Mouse (Mus musculus): ENCODE measurements around the gene Nek9.

The Nek9 gene

DNA sequence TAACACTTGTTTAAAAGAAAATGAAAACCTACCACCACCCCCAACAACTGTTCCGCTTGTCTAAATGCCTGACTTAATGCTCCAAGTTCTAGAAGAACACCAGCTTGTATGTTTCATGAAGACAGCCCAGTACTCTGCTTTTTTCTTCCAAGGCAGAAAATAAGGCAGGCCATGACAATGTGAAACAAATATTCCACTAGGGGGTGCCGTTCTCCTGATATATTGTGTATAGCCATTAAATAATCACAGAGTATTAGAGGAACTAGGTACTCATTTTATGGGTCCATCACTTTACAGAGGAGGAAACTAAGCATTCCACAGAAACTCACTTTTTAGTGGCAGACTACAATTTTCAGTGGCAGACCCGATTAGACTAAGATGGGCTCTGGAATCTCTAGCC is 7.2 kb upstream of the Nek9 start:
- DNase-seq = peak in 1 of 2 experiments; percentile 18

DNA sequence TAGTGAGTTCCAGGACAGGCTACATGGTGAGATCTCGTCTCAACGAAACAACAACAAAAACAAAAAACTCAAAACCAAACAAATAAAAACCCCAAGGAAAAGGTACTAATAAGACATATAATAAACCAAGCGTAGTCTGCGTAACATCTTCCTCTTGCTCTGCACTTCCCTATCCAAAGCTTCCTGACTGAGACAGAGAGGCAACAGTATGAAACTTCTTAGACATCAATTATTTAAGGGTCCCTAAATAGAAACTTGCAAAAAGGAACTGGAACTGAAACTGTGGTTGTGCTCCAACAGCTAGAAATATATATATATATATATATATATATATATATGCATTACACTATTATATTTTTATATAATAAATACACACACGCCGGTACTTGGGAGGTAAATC is 6.4 kb upstream of the Nek9 start:
- no peak for DNase-seq

DNA sequence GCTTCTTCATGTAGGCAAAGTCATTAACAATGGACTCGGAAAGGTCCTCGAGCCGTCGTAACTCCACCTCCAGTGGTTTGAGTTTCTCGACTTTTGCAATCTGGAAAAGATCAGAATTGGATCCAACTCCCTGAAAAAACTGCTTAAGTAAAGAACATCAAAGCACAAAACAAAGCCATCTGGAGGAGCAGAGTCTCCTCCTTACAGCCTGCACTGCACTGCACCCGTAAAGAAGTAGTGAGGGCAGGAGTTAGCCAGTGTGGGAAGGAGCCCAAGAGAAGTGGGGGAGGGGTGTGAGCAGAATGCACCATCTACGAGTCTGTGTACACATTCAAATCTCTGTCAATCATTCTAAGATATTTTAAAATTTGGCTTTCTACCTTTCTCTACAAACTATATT is 5.1 kb upstream of the Nek9 start:
- DNase-seq = no peak

DNA sequence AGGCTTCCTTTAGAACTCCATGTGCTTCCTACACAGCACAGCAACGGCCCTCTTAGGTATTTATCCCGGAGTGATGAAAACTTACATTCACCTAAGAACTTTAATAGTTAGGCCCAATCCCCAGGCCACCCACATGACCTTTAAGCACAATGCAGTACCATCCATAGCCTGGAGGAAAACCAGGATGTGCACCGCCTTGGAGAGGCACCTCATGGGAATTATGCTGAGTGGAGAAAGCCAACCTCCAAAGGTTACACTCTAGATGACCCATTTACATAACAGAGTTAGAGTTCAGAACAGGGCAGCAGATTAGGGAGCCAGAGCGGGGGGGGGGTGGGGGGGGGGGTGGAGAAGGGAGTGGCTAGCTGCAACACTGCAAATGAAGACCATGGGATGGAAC is 3.1 kb upstream of the Nek9 start:
- DNase-seq = no peak

DNA sequence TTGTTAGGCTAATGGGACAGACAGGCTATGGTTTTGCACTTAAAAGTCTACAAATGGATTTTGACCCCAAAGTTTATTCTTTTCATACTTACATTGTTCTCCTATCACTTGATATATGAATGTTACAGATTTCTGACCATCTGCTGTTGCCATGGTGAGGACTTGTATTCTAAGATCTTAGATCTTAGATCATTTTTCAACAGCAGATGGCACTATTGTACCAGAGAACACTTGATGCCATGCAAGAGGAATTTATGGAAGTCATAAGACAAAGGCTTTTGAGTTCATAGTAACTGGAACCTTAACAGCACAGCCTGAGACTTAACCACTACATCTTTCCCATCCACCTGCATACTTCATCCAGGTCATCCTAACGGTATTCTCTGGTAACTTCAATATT is 2.0 kb upstream of the Nek9 start:
- DNase-seq = no peak

DNA sequence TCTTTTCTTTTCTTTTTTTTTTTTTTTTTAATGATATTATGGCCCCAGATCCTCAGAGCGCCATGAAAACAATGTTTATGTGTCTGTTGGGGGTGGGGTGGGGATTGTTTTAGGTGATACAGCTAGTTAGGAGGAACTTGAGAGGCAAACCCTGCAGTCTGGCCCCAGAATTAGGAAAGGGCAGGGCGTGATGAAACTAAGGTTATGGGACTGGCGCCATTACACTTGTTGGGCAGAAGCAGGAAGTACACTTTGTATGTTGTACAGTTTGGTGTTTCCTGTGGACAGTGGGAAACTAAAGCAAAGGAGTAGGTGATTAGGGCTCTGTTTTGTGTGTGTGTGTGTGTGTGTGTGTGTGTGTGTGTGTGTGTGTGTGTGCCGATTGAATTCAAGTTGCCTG is 785 bp upstream of the Nek9 start:
- no peak for DNase-seq

DNA sequence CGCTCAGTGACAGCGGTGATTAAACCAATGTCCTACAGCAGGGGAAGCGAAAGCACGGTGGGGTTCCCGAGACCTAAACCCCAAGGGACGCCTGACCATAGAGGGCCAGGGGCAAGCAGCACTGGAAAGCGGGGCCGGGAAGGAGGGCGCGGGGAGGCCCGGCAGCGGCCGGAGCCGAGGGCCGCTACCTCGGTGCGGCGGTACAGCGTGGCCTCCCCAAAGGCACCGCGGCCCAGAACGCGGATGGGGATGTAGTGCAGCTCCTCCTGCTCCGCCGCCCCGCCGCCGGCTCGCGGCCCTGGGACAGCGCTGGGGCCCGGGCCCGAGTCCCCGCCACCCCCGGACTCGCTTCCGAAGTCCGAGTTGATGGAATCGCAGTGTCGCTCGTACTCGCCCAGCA is 347 bp downstream of the Nek9 start:
- no peak for DNase-seq

DNA sequence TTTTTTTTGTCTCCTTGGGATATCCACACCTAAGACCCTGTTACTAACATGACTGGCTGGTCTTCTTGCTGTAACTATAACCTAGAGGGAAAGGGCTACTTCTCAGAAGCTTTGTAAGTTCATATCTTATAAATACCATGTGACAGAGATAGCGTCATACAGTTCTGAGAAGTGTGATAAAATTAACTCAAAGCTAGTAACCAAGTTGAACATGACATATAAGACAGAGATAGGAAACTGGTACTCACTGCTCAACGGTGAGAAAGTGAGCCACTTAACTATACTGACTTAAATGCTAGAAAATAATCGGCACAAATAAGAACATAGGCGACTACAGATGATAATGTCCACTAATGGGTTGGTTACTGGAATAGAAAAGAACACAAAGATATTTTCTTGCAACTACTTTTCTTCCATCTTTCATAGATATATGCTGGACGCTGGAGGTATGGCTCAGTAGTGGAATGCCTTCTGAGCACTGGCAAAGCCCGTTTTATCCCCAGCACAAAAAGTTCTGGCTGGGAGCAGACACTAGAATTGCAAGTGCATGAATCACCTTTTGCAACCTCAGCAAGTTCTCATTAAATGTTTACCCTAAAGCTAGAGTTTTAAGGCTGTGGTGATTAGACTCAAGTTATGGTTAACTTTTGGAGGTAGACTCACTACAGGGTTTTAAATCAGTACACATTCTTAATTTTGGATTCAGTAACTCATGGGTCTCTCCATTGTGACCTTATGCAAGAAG is 1.4 kb downstream of the Nek9 start:
- no peak for DNase-seq

DNA sequence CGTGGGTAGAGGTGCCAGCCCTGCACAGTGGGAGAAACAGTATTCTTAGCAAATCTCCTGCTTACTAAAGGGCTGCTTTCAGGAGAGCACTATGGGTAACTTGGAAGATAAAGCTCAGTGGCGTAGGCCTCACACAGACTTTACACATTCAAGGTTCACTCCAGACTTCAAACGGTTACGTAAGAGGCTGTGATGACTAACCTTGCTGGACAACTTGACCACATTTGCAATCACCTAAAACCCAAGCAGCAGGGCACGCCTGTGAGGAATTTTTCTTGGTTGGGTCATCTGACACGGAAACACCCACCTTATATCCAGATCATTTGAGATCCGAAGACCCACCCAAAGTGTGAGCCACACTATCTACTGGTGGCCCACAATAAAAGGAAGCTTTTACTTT is 9.0 kb downstream of the Nek9 start:
- DNase-seq = no peak

DNA sequence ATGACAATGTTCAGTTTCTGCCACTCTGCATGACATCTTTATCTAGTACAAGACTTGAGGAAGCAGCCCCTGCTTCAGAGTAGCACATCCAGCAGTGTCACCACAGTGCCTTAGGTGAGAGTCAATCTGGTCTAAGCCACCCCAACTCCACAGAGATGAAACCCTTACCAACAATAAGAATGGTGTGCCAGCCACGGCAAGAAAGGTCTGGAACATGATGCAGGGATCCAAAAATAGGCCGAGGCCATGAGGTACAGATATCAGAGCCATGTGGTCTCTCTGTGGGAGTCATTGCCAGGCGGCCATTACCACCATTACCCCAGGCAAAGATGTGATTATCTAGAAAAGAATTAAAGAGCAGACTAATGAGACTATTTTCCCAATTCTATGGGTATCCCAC is 30.5 kb downstream of the Nek9 start:
- DNase-seq = no peak

DNA sequence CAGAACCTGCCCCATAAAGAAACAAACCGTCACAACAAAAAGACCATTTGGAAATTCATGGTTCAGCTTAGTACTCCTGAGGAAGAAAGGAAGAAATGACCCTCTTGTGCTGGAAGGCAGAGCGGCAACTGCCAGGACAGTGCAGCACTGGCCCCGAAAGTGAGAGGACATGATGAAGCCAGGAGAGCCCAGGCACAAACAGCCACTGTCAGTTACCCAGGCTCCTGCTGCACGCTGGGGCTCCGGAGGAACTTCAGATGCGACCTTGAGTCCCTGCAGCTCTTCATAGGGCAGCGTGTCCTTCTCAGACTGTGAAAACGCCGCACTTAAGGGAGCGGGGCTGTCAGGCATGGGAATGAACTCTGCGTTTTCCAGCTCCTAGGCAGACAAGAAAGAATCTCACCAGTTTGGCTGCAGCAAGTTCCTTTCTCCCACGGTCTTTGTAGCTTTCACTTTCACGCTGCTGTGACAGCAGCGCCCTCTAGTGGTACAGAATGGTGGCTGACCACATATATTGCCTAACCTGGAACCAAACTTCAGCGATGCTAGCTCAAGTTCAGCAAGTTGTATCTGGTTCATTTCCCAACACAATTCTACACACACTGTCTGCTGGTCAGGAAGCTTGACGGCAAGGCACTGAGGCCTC is 33.8 kb downstream of the Nek9 start:
- peak; percentile 75 to 77 for DNase-seq

DNA sequence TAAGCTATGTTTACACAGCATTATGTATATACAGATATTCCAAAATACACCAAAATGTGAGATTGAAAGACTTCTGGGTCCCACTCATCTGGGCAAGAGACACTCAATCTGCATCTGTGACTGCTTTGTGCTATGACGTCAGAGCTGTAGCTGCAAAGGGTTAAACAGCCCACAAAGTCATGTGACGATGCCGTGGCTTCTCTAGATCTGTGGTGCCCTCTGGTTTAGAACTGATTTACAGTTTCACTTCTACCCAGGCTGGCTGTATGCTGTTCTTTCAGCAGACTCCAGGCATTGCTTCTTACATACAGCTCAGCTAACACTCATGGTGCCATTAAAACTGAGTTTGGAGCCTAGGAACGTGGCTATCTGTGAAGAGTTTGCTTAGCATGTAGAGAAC is 34.4 kb downstream of the Nek9 start:
- DNase-seq = peak in 1 of 2 experiments; percentile 24

DNA sequence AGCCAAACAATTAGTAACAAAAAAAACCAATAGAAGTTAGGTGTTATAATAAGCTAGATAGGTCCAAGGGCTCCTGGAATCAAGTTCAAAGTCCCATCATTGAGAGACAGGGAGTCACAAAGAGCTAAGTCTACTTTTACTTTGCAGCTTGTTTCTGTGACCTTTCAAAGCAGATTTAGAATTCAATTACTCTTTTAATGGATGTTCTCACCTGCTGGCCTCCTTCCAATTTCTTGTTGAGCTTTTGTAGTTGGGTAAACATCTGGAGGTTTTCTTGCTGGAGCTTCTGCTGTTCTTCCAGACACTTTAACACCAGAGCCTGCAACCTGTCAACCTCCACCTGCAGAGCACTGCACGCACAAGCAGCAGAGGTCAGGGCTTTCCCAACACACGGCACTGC is 35.9 kb downstream of the Nek9 start:
- DNase-seq = no peak

DNA sequence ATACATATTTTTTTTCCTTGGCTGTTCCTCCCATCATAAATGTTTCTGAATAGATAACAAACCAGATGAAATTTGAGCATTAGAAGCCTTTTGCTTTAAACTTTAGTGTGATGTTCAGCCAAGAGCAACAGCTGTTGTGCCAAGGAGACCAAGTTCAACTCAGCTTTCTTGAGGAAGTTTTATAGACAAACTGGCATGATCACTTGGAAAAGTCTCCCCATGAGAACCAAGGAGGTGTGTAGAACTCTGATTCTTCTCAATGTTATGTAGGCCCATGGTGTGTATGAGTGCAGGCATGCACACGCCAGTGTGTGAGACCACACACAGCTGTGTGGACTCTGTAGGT is 40.4 kb downstream of the Nek9 start:
- no peak for DNase-seq

DNA sequence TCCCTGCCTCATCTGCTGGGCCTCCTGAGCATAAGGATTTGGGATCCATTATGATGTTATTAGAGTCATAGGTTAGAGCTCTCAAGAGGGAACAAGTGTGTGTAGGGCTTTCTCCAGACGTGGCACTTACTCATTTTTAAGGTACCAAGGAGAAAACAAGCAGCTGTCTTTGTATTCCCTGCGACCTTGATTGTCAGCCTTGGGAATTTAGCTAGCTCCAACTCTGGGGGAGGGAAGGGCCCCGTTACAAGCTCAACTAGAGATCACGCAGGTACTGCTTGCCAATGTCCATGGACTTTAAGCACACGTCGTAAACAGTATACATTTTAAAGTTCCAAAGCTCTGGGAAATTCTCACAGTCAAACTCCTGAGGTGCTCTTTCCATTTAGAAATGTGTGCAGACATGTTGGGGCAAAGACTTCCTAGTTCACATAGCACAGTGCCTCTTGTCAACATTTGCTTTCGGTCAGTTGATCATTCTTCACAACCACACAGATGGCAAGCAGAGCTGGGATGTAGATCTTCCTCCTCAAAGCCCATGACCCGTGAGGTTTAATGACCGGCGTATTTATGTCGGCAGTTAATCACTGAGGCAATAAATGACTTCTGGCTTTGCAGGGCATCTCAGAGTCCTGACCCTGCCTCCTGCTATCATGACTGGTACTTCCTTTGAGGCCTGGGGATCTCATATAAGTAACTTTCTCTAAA is 40.9 kb downstream of the Nek9 start:
- DNase-seq = no peak

DNA sequence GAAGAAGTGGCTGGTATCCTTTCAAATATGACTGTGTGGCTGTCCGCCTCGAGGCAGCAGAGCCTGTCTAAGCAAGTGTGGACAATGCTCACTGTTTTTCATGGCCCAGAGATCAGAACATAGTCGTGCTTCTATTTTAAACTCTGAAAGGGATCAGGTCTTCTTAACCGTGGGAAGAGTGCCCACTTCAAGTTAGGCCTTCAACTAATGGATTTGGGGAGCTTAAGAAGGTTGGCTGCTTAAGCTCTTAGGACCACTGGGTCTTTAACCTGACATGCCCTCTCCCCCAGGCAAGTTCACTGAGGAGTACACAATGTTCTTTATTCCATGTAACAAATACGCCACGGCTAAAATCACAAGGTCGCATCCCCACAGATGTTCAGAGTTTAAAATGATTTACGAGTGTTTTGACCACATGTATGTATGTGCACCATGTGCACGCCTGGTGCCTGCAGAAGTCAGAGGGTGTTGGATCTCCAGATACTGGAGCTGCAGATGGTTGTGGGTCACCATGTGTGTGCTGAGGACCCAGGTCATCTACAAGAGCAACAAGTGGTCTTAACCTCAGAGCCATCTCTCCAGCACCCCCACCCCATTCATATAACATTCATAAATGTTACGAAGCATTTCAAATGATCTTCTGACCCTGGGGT is 41.7 kb downstream of the Nek9 start:
- DNase-seq = no peak

DNA sequence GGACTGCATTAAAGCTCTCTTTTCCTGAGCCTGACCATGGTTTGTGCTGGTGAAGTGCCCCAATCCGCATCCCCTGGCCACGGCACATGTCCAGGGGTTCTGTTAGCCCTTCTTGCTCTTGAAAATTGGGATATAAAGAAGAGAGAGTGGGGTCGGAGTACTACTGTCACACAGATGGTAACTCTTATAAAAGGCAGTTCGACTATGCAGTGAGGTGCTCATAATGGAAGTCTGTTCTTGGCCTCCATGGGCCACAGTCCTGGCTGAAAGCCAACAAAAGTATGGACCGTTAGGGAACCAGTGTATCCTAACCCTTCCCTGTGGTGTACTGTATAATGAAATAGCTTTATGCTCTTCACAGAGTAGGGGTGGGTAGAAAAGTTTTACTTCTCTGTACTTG is 42.2 kb downstream of the Nek9 start:
- DNase-seq = no peak

DNA sequence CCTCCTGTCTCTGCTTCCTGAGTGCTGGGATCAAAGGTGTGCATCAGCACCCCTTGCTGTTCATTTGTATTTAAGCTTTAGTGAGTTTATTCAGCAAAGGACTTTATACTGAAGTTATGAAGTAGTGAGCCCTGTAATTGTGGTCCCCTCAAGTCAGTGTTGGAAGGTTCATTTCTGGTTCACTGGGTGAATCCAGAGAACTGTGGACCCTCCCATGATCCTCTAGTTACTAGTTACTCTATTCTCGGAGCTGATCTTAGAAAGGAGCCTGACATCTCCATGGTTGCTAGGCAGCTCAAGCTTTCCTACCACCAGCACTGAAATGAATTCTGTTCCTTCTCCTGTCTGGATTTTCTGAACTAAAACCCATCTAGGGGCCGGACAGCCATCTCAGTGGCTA is 43.7 kb downstream of the Nek9 start:
- no peak for DNase-seq

DNA sequence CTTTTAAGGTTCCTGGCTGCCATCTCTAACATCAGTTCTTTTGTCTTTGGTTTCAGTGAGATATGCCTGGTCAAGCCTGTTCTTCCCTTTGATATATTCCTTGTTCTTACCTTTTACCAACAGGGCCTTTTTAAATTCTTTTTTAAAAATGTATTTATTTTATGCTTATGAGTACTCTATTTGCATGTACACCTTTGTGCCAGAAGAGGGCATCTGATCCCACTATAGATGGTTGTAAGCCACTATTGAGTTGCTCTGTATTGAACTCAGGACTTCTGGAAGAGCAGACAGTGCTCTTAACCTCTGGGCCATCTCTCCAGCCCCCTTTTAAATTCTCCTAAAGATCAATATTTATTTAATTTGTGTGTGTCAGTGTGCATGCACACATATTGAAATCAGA is 46.3 kb downstream of the Nek9 start:
- DNase-seq = no peak

DNA sequence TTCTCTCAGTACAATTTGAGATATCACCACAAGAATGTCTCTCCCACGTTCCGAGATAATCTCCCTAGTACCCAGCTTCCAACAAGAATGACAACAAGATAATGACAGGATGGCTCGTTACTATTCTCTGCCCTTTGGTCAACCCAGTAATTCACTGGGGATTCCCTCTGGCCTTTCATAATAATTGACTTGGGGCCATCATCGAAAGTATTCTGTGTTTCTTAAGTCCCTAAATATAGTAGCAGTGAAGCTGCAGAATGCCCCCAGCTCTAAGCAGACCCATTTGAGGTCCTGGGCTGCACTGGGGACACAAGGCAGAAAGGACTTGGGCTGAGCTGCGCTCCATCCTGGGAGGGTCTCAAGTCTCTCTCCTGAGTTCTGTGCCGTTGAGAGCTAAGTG is 46.9 kb downstream of the Nek9 start:
- DNase-seq = no peak

DNA sequence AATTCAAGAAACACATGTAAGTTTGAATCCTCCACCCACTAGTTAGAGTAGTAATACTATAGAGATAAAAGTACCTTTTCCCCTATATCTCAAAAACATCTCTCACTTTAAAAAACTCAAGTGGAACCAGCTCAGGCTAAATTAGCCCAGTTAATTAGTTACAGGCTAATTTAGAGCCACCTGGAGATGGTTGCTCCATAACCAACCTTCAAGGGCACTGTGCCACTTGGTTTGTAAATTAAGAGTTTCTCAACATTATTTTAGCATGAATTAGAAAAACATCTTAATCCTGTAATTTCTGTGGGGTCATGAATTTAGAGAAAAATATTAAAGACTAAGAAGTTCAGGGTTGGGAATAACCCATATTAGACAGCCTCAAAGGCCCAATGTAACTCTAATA is 47.6 kb downstream of the Nek9 start:
- DNase-seq = no peak

DNA sequence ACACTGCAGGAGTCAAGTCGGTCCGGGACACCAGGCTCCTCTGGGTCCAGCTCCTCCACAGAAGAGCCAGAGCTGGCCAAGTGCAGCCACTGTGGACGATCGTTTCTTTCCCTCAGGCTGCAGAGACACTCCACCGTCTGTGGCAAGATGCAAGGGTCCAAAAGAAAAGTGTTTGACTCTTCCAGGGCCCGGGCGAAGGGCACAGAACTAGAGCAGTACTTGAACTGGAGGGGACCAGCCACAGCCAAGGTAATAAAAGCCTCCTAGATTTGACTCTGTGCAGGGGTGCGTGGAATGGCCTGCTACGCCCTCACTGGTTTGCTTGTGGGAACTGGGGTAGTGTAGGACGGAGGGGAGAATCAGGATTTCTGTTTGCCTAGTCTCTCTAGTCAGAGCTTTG is 48.5 kb downstream of the Nek9 start:
- no peak for DNase-seq

DNA sequence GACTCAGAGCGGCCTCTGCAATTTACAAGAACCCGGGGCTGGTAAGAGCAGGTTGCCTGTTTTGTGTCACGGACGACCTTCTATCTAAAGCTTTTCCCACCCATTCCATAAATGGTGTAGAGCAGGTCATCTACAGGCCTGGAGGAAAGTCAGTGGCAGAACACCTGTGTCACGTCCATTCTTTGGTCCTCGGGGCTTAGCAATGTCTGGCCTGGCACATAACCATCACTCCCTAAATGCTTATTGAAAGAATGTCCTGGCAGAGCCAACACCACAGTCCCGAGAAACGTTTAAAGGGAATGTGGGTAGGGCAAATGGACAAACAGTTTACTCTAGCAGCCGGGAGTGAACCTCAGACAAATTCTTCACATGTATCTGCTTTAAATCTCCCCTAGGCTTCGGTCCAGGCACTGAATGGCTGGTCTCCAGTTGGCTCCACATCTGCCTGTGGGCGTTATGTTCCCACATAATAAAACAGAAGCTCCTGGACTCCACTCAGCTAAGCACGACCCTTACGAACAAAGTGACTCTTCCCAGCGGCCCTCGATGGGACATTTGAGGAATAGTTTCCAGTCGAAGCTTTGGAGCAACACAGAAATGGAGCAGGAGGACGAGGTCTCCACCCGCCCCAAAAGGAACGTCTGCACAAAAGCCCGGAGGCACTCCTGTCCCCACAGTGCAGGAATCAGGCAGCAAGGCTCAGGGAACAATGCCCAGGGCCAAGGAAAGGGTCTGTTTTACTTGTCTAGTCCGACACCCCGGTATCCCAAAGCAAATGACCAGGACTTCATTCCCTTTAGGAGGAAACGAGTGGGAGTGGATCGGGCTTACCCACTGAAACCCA is 49.8 kb downstream of the Nek9 start:
- DNase-seq = no peak
